Mouse (Mus musculus): Measurements from ENCODE around the gene Tceal7. TPM values are rescaled to one million over a fixed set of nuclear protein-coding genes. Genes with fewer than 3 reads are reported as not detected.
"Not testable (repeated sequence)": the region's sequence is repeated elsewhere in the genome, so short reads cannot be mapped to it uniquely, and the experiment has no call there.

Tceal7 gene
- polyA plus RNA-seq, 1 experiment = not detected

DNA sequence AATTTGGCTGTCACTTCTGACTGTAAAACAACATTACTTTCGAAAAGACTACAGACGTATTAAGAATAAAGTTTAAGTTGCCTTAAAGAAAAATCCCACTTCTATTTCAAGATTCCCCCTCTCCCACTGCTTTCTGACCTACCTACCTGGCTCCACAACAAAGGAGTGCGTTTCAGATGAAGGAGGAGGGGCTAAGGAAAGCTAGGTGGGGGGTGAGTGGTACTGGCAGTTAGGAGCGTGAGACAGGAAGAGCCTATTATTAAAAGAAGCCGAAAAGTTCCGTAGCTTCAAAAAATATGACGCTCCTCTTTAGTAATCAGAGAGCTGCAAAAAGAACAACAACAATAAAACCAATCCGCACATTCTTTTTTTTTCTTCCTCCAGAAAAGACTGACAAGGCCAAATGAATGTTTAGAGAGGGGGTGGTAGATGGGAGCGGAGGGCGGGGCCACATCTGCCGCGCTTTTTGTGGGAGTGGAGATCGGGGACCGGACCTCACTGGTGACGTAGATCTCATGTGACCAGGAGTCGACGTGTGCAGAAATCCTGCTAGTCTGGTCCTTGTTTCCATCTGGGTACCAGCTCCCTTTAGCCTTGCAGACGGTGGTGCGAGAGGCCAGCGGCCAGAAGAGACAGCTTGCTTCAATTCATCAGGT, 30.1 kb downstream of the Tceal7 start, which contains the start of gene Tceal9:
TSS of gene Tceal9 (plus strand) at position 506 of the 656 bp plus-strand sequence.
- H3K4me1 ChIP-seq (ENCODE audit: control insufficient read depth, insufficient read depth, low read length) = no peaks in the 10 kb centered on the region; the same call in 1 of the 2 replicates
- H3K27ac ChIP-seq (ENCODE audit: insufficient read depth, low read length) = peak within 1 kb of the TSS; percentile 82
- H3K4me3 ChIP-seq (ENCODE audit: insufficient read depth, low read length) = peak within 1 kb of the TSS; percentile 68
- TF ChIP-seq POLR2A (IDR thresholded peaks at IDR 0.05; ENCODE audit: low read depth, low read length) (peak; percentile 98), CTCF (IDR thresholded peaks at IDR 0.05; ENCODE audit: borderline replicate concordance, insufficient read depth, low read length) (no peak)

DNA sequence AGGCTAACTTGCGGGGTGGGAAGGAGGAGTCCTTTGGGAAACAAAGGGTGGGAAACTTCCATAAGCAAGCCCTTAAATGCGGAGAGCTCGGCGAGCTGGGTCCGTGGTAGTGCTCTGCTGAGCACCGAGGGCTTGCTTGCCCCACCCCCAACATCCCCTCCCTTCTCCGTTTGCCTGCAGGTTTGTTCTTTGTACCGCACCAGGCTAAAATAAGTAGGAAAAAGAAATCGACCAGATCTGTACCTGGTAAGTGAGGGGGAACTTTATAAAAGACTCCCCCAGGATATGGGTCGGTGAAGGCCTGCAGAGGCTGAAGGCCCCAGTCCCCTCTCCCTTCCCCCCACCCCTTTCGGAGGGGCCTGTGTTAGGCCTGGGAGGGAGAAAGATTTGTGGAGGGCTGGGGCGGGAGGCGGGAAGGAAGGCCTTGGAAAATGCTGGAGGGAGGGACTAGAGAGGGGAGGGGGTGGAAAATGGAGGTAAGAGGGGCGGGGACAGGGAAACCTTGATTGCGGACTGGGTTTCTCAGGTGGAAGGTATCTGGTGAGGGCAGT, 31.0 kb downstream of the Tceal7 start:
- TF ChIP-seq POLR2A (IDR thresholded peaks at IDR 0.05; ENCODE audit: low read depth, low read length) = no peak
- no peak for TF ChIP-seq CTCF (IDR thresholded peaks at IDR 0.05; ENCODE audit: borderline replicate concordance, insufficient read depth, low read length)
- Histone ChIP-seq H3K4me3 (ENCODE audit: insufficient read depth, low read length) (peak overlapping the region; percentile 68), H3K4me1 (ENCODE audit: control insufficient read depth, insufficient read depth, low read length) (no peaks in the 10 kb centered on the region; the same call in 1 of the 2 replicates), H3K27ac (ENCODE audit: insufficient read depth, low read length) (peak overlapping the region; percentile 82)

DNA sequence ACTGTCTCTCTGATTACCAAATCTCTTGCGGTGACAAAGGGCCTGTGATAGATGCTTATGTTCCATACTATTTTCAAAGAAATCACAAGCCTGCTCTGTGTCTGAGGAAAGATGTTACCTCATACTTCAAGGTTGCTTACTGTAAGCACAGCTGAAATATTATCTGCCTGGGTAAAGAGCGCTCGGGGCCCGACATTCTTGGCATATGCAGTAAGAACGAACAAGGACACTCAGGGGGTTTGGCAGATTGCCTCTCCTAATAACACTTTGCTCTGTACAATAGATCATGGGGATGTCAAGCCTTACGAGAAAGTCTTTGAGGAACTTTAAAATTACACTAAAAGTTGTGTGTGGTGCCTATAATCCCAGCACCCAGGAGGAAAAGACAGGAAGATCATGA, 34.2 kb downstream of the Tceal7 start:
- TF ChIP-seq CTCF (IDR thresholded peaks at IDR 0.05; ENCODE audit: borderline replicate concordance, insufficient read depth, low read length) (no peak), POLR2A (IDR thresholded peaks at IDR 0.05; ENCODE audit: low read depth, low read length) (no peak)
- H3K4me1 ChIP-seq (ENCODE audit: control insufficient read depth, insufficient read depth, low read length) = no peaks in the 10 kb centered on the region; the same call in 1 of the 2 replicates

DNA sequence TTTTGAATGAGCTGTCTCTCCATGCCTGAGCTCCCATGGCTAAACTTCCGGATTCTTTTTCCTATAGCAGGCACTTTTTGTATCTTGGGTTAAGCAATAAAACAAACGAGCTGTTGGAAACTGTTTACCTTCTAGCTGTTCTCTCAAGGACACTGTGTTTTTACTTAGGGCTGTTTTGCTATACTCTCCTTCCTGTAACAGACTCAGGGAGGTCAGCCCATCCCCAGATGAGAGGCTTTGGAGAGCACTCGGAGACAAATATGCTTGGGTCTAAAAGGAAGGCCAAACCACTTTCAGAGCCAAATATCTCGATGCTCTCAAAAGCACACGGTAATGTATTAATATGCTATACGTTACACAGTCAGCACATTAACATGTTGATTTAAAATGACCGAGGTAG, 35.1 kb downstream of the Tceal7 start:
- Histone ChIP-seq H3K4me1 (ENCODE audit: control insufficient read depth, insufficient read depth, low read length) (no peaks in the 10 kb centered on the region; the same call in 1 of the 2 replicates), H3K4me3 (ENCODE audit: insufficient read depth, low read length) (no peak overlapping the region), H3K27ac (ENCODE audit: insufficient read depth, low read length) (no peak overlapping the region)
- TF ChIP-seq CTCF (IDR thresholded peaks at IDR 0.05; ENCODE audit: borderline replicate concordance, insufficient read depth, low read length) (no peak), POLR2A (IDR thresholded peaks at IDR 0.05; ENCODE audit: low read depth, low read length) (no peak)

More for the DNA sequence above, 34.2 kb downstream of the Tceal7 start:
- H3K4me3 ChIP-seq (ENCODE audit: insufficient read depth, low read length) = no peak overlapping the region
- H3K27ac ChIP-seq (ENCODE audit: insufficient read depth, low read length) = no peak overlapping the region

DNA sequence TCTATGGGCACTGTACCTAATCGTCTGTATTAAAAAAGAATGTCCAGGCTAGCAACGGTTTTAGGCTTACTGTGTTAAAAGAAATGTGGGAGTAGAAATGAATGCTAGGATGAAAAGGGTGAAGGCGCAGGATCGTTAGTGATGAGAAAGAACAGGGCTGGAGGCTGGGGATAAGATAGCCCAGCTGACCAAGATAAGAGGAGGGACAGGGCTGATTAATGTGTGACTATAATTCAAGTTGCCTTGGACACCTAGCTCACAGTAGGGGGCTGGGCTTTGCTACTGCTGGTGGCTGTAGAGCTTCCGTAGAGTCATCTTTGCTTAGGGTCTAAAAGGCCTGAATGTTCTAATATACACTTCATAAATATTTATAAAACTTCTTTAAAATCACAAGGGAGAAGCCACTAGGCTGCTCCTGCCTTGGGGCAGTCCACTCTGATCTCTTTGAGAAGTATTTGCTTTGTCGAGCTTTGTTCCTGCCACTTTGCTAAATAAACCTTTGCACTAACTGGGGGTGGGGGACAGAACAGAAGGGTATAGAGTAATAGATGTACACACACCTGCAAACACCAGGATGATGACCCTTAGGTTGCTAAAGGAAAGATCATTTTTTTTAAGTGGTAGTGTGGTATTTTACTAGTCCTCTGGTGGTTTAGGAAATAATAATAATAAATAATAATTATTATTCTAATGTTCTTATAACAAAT, 37.6 kb downstream of the Tceal7 start:
- Histone ChIP-seq H3K4me1 (ENCODE audit: control insufficient read depth, insufficient read depth, low read length) (no peaks in the 10 kb centered on the region; the same call in 1 of the 2 replicates), H3K27ac (ENCODE audit: insufficient read depth, low read length) (no peak overlapping the region), H3K4me3 (ENCODE audit: insufficient read depth, low read length) (no peak overlapping the region)
- TF ChIP-seq CTCF (IDR thresholded peaks at IDR 0.05; ENCODE audit: borderline replicate concordance, insufficient read depth, low read length) (no peak), POLR2A (IDR thresholded peaks at IDR 0.05; ENCODE audit: low read depth, low read length) (no peak)

DNA sequence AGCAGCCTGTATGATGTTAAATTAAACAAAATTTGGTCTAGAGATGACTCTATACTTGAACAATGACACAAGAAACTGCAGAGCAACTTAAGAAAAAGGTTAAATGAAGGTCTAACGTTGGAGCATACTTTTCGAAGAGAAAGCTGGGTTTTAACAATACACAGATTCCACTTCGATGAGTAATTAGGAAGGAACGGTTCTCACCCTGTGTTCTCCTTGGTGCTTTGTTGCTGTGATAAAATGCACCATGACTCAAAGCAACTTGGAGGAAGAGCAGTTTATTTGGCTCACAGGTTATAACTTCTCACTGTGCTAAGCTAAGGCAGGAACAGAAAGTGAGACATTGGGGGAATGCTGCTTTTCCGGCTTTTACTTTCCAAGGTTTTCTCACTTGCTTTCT, 53.1 kb downstream of the Tceal7 start:
- Histone ChIP-seq H3K27ac (ENCODE audit: insufficient read depth, low read length) (peak overlapping the region; percentile 65), H3K4me3 (ENCODE audit: insufficient read depth, low read length) (no peak overlapping the region), H3K4me1 (ENCODE audit: control insufficient read depth, insufficient read depth, low read length) (0 out of 2 replicates have a peak, but pooled peaks cover 3% of the 10 kb centered on the region)
- TF ChIP-seq CTCF (IDR thresholded peaks at IDR 0.05; ENCODE audit: borderline replicate concordance, insufficient read depth, low read length) = no peak
- TF ChIP-seq POLR2A (IDR thresholded peaks at IDR 0.05; ENCODE audit: low read depth, low read length) = no peak

DNA sequence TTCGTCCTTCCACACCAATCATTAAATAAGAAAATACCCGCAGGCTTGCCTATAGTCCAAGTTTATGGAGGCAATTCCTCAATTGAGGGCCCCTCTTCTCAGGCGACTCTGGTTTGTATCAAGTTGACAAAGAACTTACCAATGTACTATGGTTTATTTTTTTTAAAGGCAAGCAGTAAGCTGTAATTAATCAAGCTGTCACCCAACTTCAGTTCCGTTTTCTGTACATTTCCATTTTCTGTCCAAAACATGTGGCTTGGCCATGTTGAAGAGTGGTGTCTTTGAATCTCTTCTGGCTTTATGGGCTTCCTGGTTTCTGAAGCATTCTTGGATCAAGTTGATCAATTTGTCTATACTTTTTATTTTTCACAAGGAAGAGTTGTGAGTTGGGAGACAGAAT, 53.6 kb downstream of the Tceal7 start:
- TF ChIP-seq CTCF (IDR thresholded peaks at IDR 0.05; ENCODE audit: borderline replicate concordance, insufficient read depth, low read length) = no peak
- no peak for TF ChIP-seq POLR2A (IDR thresholded peaks at IDR 0.05; ENCODE audit: low read depth, low read length)

DNA sequence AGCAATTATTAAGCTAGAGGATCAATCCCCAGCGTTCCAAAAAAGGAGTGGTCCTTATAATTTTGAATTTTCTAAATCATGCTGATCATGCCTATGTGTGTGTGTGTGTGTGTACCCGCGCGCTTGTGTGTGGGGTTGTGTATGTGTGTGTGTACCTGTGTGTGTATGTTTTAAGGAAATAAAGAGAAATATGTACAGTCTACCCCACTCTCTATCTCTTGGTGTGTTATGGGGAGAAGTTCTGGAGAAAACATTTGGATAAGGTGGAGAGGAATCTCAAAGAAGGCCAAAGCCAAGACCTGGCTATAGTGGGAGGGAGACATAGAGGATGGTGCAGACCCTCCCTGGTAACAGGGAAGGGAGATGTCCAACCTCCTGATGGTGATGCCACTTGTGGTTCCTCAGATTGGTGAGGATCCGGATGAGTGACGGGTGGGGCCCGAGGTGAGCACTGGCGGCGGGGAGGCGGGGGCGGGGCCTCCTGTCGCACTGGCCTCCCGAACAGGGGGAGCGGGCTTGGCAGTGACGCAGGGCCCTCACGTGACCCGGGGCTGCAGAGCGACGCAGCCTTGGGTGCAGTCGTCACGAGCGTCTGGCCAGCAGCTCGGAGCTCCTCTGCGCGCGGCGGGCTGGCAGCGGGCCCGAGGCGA, 55.3 kb downstream of the Tceal7 start, which contains the start of gene Bex3:
TSS of gene Bex3 (plus strand) at position 511 of the 650 bp plus-strand sequence.
- not testable (repeated sequence) for H3K27ac ChIP-seq (ENCODE audit: insufficient read depth, low read length); H3K4me1 ChIP-seq (ENCODE audit: control insufficient read depth, insufficient read depth, low read length)
- peak within 1 kb of the TSS; percentile 34 for H3K4me3 ChIP-seq (ENCODE audit: insufficient read depth, low read length)

More for the DNA sequence above, 53.6 kb downstream of the Tceal7 start:
- Histone ChIP-seq H3K27ac (ENCODE audit: insufficient read depth, low read length) (peak overlapping the region; percentile 65), H3K4me1 (ENCODE audit: control insufficient read depth, insufficient read depth, low read length) (0 out of 2 replicates have a peak, but pooled peaks cover 3% of the 10 kb centered on the region), H3K4me3 (ENCODE audit: insufficient read depth, low read length) (no peak overlapping the region)

DNA sequence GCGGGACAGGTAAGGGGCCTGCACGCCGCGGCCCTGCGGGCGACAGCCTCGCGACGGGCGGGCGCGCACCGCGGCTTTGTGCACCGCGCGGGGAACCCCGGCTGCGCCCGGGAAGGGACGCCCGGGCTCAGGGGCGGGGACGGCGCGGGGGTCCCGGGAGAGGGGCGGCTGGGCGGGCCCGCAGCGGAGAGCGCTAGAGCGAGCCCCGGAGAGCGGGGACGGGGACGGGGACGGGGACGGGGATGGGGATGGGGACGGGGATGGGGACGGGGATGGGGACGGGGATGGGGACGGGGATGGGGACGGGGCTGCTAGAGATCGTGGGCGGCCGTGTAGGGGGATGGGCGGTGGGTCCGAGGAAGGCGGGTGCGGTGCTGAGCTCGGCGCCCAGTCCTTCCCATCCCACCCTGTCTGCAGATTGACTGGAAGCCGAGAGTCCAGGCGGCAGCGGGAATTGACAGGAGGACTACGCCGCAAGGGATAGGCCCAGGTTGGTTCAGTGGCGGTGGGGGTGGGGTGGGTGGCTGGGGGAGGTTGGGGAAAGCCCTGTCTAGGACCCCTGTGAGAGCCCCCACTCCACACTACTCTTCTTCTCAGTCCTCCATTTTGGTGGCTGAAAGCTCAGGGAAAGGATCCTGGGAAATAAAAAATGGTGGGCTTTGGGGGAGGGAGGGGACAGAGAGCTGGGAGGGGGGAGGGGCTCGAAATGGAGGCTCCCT, 56.0 kb downstream of the Tceal7 start:
- peak overlapping the region; percentile 34 for H3K4me3 ChIP-seq (ENCODE audit: insufficient read depth, low read length)
- not testable (repeated sequence) for H3K4me1 ChIP-seq (ENCODE audit: control insufficient read depth, insufficient read depth, low read length); H3K27ac ChIP-seq (ENCODE audit: insufficient read depth, low read length)
